8 mouse cellular contexts compared by ENCODE assay signal in the genomic region with DNA sequence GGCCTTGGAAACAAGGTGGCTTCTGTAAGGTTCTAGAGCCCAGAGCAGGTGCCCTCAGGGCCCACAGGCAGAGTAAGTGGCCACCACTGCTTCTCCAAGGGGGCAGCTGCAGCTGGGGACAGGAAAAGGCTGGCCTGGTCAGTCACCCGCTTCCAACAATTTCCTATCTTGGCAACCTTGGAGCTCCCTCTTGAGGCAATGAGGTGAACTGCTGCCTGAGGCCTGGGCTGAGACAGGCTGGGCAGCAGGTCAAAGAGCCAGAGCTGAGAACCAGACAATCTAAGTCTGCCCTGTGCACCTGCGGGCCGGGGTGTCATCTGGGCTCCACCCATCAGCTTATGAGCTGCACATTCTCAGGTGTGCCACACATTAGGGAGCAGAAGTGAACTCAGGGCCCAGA. TPM values are rescaled to one million over a fixed set of nuclear protein-coding genes. Genes with fewer than 3 reads are reported as not detected.
DNase-seq lines count a peak whose midpoint lies in the region; ATAC-seq and TF ChIP-seq lines count a peak whose summit lies in the region.

No protein-coding gene starts in this region.

- no peaks in the 10 kb centered on the region for H3K27me3 ChIP-seq in forebrain, embryonic 10.5 days (ENCODE audit: poor library complexity, severe bottlenecking)
- no peaks in the 10 kb centered on the region for H3K27me3 ChIP-seq in forebrain, embryonic 15.5 days
- H3K27me3 ChIP-seq in cerebellum, adult 2 months (ENCODE audit: control insufficient read depth, insufficient read depth, low read length), result no peaks in the 10 kb centered on the region
- no peaks in the 10 kb centered on the region for H3K27me3 ChIP-seq in intestine, embryonic 14.5 days (replicated peaks; ENCODE audit: control insufficient read depth, insufficient read depth, low read length)

- TF ChIP-seq CTCF in cerebellum, adult 2 months (IDR thresholded peaks at IDR 0.05; ENCODE audit: borderline replicate concordance, insufficient read depth, low read depth, low read length), result peak; percentile 96

- ATAC-seq in forebrain, embryonic 15.5 days (replicated peaks), result no peak
- ATAC-seq in intestine, embryonic 14.5 days (replicated peaks; ENCODE audit: low FRiP score, low TSS enrichment, low read depth), result peak; percentile 65; the same call in 1 of the 2 replicates

- peak; percentile 79 for DNase-seq in forebrain, embryonic 10.5 days (ENCODE audit: extremely low spot score, low spot score)
- DNase-seq in cerebellum, adult 2 months, result peak; percentile 72 to 87
- peak; percentile 86 for DNase-seq in gastrocnemius, adult 18-20 months (ENCODE audit: low spot score)
- DNase-seq in intestine, embryonic 14.5 days (ENCODE audit: low spot score), result peak; percentile 95
- peak; percentile 34 to 67 for DNase-seq in left cerebral cortex, adult 8-10 months (ENCODE audit: low spot score in 2 of 2)
- DNase-seq in mesoderm, embryonic 11.5 days (ENCODE audit: low read depth, low spot score), result peak; percentile 82
- peak; percentile 64 to 76 for DNase-seq in spleen, postnatal 10 days (ENCODE audit: low spot score in 2 of 2)

- no peak overlapping the region for H3K4me2 ChIP-seq in forebrain, embryonic 15.5 days (replicated peaks)
- H3K4me2 ChIP-seq in intestine, embryonic 14.5 days (ENCODE audit: low read length), result no peak overlapping the region

- H3K9ac ChIP-seq in forebrain, embryonic 15.5 days (replicated peaks), result no peak overlapping the region
- no peak overlapping the region for H3K9ac ChIP-seq in intestine, embryonic 14.5 days (ENCODE audit: low read length)

- 35% methylated on average over 3 of the region's 3 CpGs for WGBS in forebrain, embryonic 10.5 days
- 12% methylated on average over 3 of the region's 3 CpGs for WGBS in forebrain, embryonic 15.5 days
- 5% methylated on average over 3 of the region's 3 CpGs for WGBS in cerebellum, adult 2 months
- WGBS in intestine, embryonic 14.5 days, result 22% methylated on average over 3 of the region's 3 CpGs

- TF ChIP-seq POLR2A in cerebellum, adult 2 months (IDR thresholded peaks at IDR 0.05; ENCODE audit: borderline replicate concordance, insufficient read depth, low read length), result no peak

- no peaks in the 10 kb centered on the region for H3K36me3 ChIP-seq in forebrain, embryonic 10.5 days (replicated peaks)
- no peaks in the 10 kb centered on the region for H3K36me3 ChIP-seq in forebrain, embryonic 15.5 days
- H3K36me3 ChIP-seq in intestine, embryonic 14.5 days (ENCODE audit: control insufficient read depth, insufficient read depth, low read length), result no peaks in the 10 kb centered on the region

- no peak overlapping the region for H3K4me3 ChIP-seq in forebrain, embryonic 10.5 days
- H3K4me3 ChIP-seq in forebrain, embryonic 15.5 days, result no peak overlapping the region
- H3K4me3 ChIP-seq in cerebellum, adult 2 months (replicated peaks; ENCODE audit: insufficient read depth, low read depth, low read length), result no peak overlapping the region
- no peak overlapping the region for H3K4me3 ChIP-seq in intestine, embryonic 14.5 days (ENCODE audit: low read depth, low read length)

- H3K27ac ChIP-seq in forebrain, embryonic 10.5 days, result no peak overlapping the region
- H3K27ac ChIP-seq in forebrain, embryonic 15.5 days (replicated peaks), result no peak overlapping the region
- H3K27ac ChIP-seq in cerebellum, adult 2 months (ENCODE audit: insufficient read depth, low read length), result no peak overlapping the region
- H3K27ac ChIP-seq in intestine, embryonic 14.5 days (ENCODE audit: low read depth), result no peak overlapping the region

- H3K4me1 ChIP-seq in forebrain, embryonic 10.5 days, result 0 out of 2 replicates have a peak, but pooled peaks cover 3% of the 10 kb centered on the region
- H3K4me1 ChIP-seq in forebrain, embryonic 15.5 days, result 0 out of 2 replicates have a peak, but pooled peaks cover 2% of the 10 kb centered on the region
- H3K4me1 ChIP-seq in cerebellum, adult 2 months (ENCODE audit: control insufficient read depth, insufficient read depth, low read length), result no peaks in the 10 kb centered on the region
- no peaks in the 10 kb centered on the region for H3K4me1 ChIP-seq in intestine, embryonic 14.5 days (replicated peaks; ENCODE audit: control insufficient read depth, insufficient read depth, low read length)

- H3K9me3 ChIP-seq in forebrain, embryonic 10.5 days, result no peaks in the 10 kb centered on the region
- H3K9me3 ChIP-seq in forebrain, embryonic 15.5 days, result no peaks in the 10 kb centered on the region
- no peaks in the 10 kb centered on the region for H3K9me3 ChIP-seq in intestine, embryonic 14.5 days (ENCODE audit: control insufficient read depth, low read length)

RNA-seq across cellular contexts. Expression of a gene that starts 3.5 kb away (rescaled TPM):
- polyA plus RNA-seq in forebrain, embryonic 10.5 days (2016; fragmentation: Nextera tagmentation; extraction: Ambion mirVana), result 4.7 and 4.8 TPM in 2 replicates
- 6.6 and 6.9 TPM in 2 replicates for polyA plus RNA-seq in forebrain, embryonic 15.5 days (2015; fragmentation: Nextera tagmentation; extraction: Ambion mirVana)
- polyA plus RNA-seq in cerebellum, adult 2 months (2012; rRNA removed), result 8.6 and 9.0 TPM in 2 replicates
- under 1 TPM in 1 of 2 experiments, not detected in 1; 0.21 TPM for total RNA-seq in gastrocnemius, adult 18-20 months (2021)
- polyA plus RNA-seq in intestine, embryonic 14.5 days (2014; fragmentation: Nextera tagmentation; extraction: Ambion mirVana), result 7.6 and 10.2 TPM in 2 replicates
- 10 to 100 TPM; 33.1 to 69.0 (median 47.4) TPM for total RNA-seq in left cerebral cortex, adult 8-10 months (2022)

RNA-seq across cellular contexts. Expression of a gene that starts 18.7 kb away (rescaled TPM):
- polyA plus RNA-seq in forebrain, embryonic 10.5 days (2016; fragmentation: Nextera tagmentation; extraction: Ambion mirVana), result not detected in 2 replicates
- polyA plus RNA-seq in forebrain, embryonic 15.5 days (2015; fragmentation: Nextera tagmentation; extraction: Ambion mirVana), result not detected in 2 replicates
- polyA plus RNA-seq in cerebellum, adult 2 months (2012; rRNA removed), result not detected in 2 replicates
- total RNA-seq in gastrocnemius, adult 18-20 months (2021), result not detected
- polyA plus RNA-seq in intestine, embryonic 14.5 days (2014; fragmentation: Nextera tagmentation; extraction: Ambion mirVana), result 0.26 and 0.41 TPM in 2 replicates
- not detected for total RNA-seq in left cerebral cortex, adult 8-10 months (2022)

RNA-seq across cellular contexts. Expression of a gene that starts 37.0 kb away (rescaled TPM):
- 40.8 and 44.3 TPM in 2 replicates for polyA plus RNA-seq in forebrain, embryonic 10.5 days (2016; fragmentation: Nextera tagmentation; extraction: Ambion mirVana)
- polyA plus RNA-seq in forebrain, embryonic 15.5 days (2015; fragmentation: Nextera tagmentation; extraction: Ambion mirVana), result 37.4 and 37.9 TPM in 2 replicates
- polyA plus RNA-seq in cerebellum, adult 2 months (2012; rRNA removed), result 30.3 and 30.5 TPM in 2 replicates
- 10 to 100 TPM; 11.6 to 11.7 TPM for total RNA-seq in gastrocnemius, adult 18-20 months (2021)
- polyA plus RNA-seq in intestine, embryonic 14.5 days (2014; fragmentation: Nextera tagmentation; extraction: Ambion mirVana), result 25.8 and 28.1 TPM in 2 replicates
- total RNA-seq in left cerebral cortex, adult 8-10 months (2022), result 10 to 100 TPM; 21.0 to 24.1 (median 22.5) TPM

RNA-seq across cellular contexts. Expression of a gene that starts 49.8 kb away (rescaled TPM):
- polyA plus RNA-seq in forebrain, embryonic 10.5 days (2016; fragmentation: Nextera tagmentation; extraction: Ambion mirVana), result not detected in 2 replicates
- not detected in 2 replicates for polyA plus RNA-seq in forebrain, embryonic 15.5 days (2015; fragmentation: Nextera tagmentation; extraction: Ambion mirVana)
- polyA plus RNA-seq in cerebellum, adult 2 months (2012; rRNA removed), result 0.03 and 0.05 TPM in 2 replicates
- total RNA-seq in gastrocnemius, adult 18-20 months (2021), result 100 to 1,000 TPM in 1 of 2 experiments, 10 to 100 TPM in 1; 81.3 to 590 TPM
- polyA plus RNA-seq in intestine, embryonic 14.5 days (2014; fragmentation: Nextera tagmentation; extraction: Ambion mirVana), result 0.03 TPM in 1 of 2 replicates, not detected in the other
- under 1 TPM; 0.07 to 0.51 (median 0.31) TPM for total RNA-seq in left cerebral cortex, adult 8-10 months (2022)

RNA-seq across cellular contexts. Expression of a gene that starts 54.3 kb away (rescaled TPM):
- 1,594 and 1,616 TPM in 2 replicates for polyA plus RNA-seq in forebrain, embryonic 10.5 days (2016; fragmentation: Nextera tagmentation; extraction: Ambion mirVana)
- 997 and 1,035 TPM in 2 replicates for polyA plus RNA-seq in forebrain, embryonic 15.5 days (2015; fragmentation: Nextera tagmentation; extraction: Ambion mirVana)
- 691 and 736 TPM in 2 replicates for polyA plus RNA-seq in cerebellum, adult 2 months (2012; rRNA removed)
- 100 to 1,000 TPM; 401 to 460 TPM for total RNA-seq in gastrocnemius, adult 18-20 months (2021)
- polyA plus RNA-seq in intestine, embryonic 14.5 days (2014; fragmentation: Nextera tagmentation; extraction: Ambion mirVana), result 2,190 and 2,220 TPM in 2 replicates
- total RNA-seq in left cerebral cortex, adult 8-10 months (2022), result 100 to 1,000 TPM; 420 to 493 (median 451) TPM
